Mouse (Mus musculus) 3T3-L1 (cell line): ENCODE measurements around the gene Mettl2.
"Not testable (repeated sequence)": the region's sequence is repeated elsewhere in the genome, so short reads cannot be mapped to it uniquely, and the experiment has no call there.

ENCODE experiments used
- DNase-seq: peaks from one replicate; pipeline ENCODE4 v3.0.0-alpha.2; 2015; ENCODE audit warnings: low read depth, low spot score

Mettl2 gene

GRCm38 (mm10) chr11:105125735-105126519 lies at the start of gene Mettl2:
Gene Mettl2 (plus strand): TSS chr11:105126425.
- DNase-seq, result peak; percentile 88

GRCm38 (mm10) chr11:105112448-105112847 lies 13.8 kb upstream of the Mettl2 start:
- DNase-seq, result not testable (repeated sequence)

GRCm38 (mm10) chr11:105117814-105118213 lies 8.4 kb upstream of the Mettl2 start:
- DNase-seq, result no peak

- DNase-seq, result peak; percentile 42
These were observed 5.6 kb upstream of the Mettl2 start for GRCm38 (mm10) chr11:105120551-105121061.

- DNase-seq, result peak; percentile 40
These were observed 4.4 kb upstream of the Mettl2 start for GRCm38 (mm10) chr11:105121792-105122191.

- DNase-seq, result peak; percentile 83
These were observed 2.2 kb upstream of the Mettl2 start for GRCm38 (mm10) chr11:105123986-105124385.

GRCm38 (mm10) chr11:105126520-105127029 lies 350 bp downstream of the Mettl2 start:
- peak; percentile 14 for DNase-seq

- DNase-seq, result no peak
These were observed 9.5 kb downstream of the Mettl2 start for GRCm38 (mm10) chr11:105135692-105136091.

GRCm38 (mm10) chr11:105137255-105137654 lies 11.0 kb downstream of the Mettl2 start:
- DNase-seq, result not testable (repeated sequence)

GRCm38 (mm10) chr11:105140512-105140911 lies 14.3 kb downstream of the Mettl2 start:
- DNase-seq, result not testable (repeated sequence)

GRCm38 (mm10) chr11:105141115-105141514 lies 14.9 kb downstream of the Mettl2 start:
- DNase-seq, result no peak

GRCm38 (mm10) chr11:105143564-105143963 lies 17.3 kb downstream of the Mettl2 start:
- DNase-seq, result no peak

- DNase-seq, result no peak
These were observed 17.9 kb downstream of the Mettl2 start for GRCm38 (mm10) chr11:105144084-105144483.

GRCm38 (mm10) chr11:105144508-105145210 lies 18.4 kb downstream of the Mettl2 start:
- peak; percentile 30 for DNase-seq

- no peak for DNase-seq
These were observed 19.0 kb downstream of the Mettl2 start for GRCm38 (mm10) chr11:105145211-105145610.

- no peak for DNase-seq
These were observed 20.4 kb downstream of the Mettl2 start, which contains the start of gene Gm10842 for GRCm38 (mm10) chr11:105146593-105146992. Gene Gm10842 (plus strand): TSS chr11:105146893.

GRCm38 (mm10) chr11:105149353-105149752 lies 23.1 kb downstream of the Mettl2 start:
- no peak for DNase-seq

GRCm38 (mm10) chr11:105149766-105150165 lies 23.5 kb downstream of the Mettl2 start:
- DNase-seq, result peak; percentile 48

GRCm38 (mm10) chr11:105150691-105151090 lies 24.5 kb downstream of the Mettl2 start:
- DNase-seq, result no peak

- no peak for DNase-seq
These were observed 25.2 kb downstream of the Mettl2 start for GRCm38 (mm10) chr11:105151226-105152016.

- DNase-seq, result no peak
These were observed 25.7 kb downstream of the Mettl2 start for GRCm38 (mm10) chr11:105152017-105152300.
